Mouse (Mus musculus) small intestine, adult 2 months (tissue): Measurements from ENCODE around the gene Dok7.

Source experiments
- CTCF ChIP-seq: fragments of 200-500 bp; IDR thresholded peaks from 2 replicates; pipeline ENCODE4 v1.5.1; 2012; ENCODE audit warnings: low read depth, mild to moderate bottlenecking, control low read depth, inconsistent platforms, low read length, moderate library complexity, mixed read lengths; ENCODE audit not compliant: insufficient replicate concordance, insufficient read length; ENCODE audit errors: extremely low read depth
- POLR2A ChIP-seq: fragments of 200-500 bp; IDR thresholded peaks from 2 replicates; pipeline ENCODE4 v1.6.1; 2012; ENCODE audit warnings: low read depth, mild to moderate bottlenecking, control low read depth, inconsistent platforms, low read length, moderate library complexity

GRCm38 (mm10) chr5:35050541-35050940 lies 6.0 kb upstream of the Dok7 start:
- TF ChIP-seq CTCF = no peak
- no peak for TF ChIP-seq POLR2A
